Mouse (Mus musculus) A20 (cell line): ENCODE measurements around the gene Tcaf2.

ENCODE experiments used
- DNase-seq: peaks from one replicate; pipeline ENCODE4 v3.0.0-alpha.2; 2011; ENCODE audit warnings: low read depth, low spot score

Tcaf2 gene

DNA sequence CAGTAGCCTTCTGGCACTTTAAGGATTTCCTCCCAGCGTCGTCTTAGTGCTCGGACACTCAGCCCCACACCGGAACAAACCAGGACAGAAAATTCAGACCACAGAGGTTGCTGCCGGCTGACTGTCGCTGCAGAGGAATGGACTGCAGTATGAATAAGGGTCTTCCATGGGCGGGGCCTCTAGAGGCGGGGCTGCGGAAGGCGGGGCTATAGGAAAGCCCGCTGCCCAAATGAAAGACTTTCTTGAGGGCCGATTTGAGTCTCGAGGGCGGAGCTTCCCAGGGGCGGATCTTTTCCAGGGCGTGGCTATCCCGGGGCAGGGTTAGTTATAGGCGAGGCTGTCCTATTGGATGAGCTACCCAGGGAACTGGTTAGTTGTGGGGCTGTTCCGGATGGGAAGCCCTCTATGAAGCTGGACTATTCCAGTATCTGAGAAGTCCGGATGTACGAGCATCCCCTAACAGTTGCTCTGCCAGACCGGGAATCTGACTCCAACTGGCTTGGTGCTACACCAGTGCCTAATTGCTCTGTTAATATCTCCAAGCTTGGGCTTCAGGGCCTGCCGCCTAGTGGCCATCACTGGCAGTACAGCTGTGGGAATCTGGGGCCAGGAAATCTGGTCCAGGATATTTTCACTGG lies at the start of gene Tcaf2:
TSS of gene Tcaf2 (minus strand) at position 343 of the 638 bp plus-strand sequence.
- DNase-seq: peak; percentile 11

DNA sequence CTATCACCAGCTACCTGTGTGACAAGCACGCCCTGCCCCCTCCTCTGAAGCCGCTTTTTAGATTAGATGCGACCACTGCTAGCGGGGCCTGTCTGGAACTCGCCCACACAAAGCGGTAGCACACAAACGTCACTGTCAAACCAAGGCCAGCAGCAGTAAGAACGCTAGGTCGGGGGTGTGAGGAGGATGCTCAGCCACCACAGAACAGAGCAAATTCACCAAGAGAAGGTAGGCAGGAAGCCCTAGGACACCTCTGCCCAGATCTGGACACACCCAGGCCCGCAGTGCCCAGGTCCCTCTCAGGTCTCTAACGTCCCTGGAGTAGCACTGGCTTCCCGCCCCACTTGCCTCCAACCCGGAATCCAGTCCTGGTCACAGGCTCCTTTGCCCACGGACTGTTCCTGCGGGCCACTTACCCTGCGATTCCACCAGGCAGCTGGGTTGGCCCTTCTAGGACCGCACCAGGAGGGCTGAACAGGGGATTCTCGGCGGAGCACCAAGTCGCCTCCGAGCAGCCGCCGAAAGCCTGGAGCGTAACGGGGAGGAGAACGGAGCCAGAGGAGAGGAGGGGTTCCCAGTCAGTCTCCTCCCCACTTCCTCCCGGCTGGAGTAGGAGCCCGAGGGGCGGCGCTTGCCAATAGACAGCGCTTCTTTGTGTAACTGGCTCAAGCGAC lies 47.6 kb upstream of the Tcaf2 start:
- no peak for DNase-seq

DNA sequence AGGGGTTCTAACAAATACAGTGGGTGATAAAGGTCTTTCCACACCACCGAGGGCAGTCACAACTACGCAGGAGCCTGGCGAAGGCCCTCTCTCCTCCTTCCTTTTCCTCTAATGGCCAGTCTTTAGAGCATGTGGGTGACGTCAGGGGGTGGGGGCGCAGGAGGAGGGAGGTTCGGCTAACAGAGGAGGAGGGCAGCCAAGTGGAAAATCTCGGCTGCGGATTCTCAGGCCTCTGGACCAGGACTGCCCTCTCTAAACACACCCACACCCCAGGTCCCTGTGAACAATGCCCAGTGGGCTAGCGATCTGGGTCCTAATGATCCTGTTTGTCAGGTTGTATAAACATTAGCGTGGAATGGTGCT lies 47.1 kb upstream of the Tcaf2 start:
- DNase-seq: no peak

- no peak for DNase-seq
Measured at GRCm38 (mm10) chr6:42689761-42690160, 44.7 kb upstream of the Tcaf2 start.

- DNase-seq: no peak
Measured at GRCm38 (mm10) chr6:42687907-42688306, 42.9 kb upstream of the Tcaf2 start.

DNA sequence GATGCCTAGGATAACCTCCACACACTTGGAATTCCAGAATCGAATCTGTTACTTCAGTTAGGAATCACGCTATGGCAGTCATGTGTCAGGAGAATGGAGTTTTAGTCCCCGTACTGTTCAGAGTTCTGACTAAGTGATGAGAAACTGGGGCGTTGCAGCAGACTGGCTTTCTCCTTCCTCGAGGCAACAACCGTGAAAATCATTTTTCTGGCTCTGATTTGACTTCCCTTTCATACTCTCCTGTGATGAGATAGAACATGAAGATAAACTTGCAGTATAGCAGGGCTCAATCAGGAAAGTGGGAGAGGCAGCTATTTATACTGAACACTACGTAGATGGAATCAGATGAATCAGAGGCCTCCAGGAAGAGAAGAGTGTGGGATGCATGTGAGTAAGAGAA lies 35.0 kb upstream of the Tcaf2 start:
- DNase-seq: no peak

DNA sequence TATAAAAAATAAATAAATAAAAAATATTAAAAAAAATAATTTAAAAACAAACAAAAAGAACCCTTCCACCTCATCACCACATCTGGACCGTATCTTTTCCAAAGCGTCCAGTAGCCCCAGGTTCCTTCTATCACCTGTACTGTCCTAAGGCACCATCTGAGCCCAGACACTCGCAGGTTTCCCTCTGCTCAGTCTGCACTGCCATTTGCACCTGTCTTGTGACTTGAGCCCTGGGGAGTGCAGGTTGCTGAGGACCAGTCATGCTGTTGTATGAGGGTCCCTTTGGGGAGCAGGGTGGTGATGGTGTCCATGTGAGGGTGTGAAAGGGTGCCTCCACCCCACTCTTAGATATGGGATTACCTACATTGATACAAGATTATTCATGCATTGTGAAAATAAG lies 31.0 kb upstream of the Tcaf2 start:
- no peak for DNase-seq

DNA sequence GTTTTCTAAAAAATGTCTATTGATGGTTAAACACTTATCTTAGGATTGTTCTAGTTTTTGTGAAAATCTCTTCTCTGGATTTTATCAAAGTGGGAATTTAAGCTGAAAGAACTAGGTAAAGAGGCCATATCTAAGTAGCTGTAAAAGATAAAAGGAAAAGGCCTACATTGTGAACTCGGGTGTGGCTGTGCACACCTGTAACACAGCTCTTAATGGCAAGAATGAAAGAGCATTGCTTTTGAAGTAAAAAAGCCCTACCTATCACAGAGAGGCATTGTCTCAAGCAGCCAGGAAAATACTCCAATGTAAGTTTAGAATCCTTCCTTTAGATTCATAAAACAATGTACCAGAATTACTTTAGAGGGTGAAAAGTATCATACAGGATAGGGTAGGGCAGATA lies 26.7 kb upstream of the Tcaf2 start:
- DNase-seq: no peak

DNA sequence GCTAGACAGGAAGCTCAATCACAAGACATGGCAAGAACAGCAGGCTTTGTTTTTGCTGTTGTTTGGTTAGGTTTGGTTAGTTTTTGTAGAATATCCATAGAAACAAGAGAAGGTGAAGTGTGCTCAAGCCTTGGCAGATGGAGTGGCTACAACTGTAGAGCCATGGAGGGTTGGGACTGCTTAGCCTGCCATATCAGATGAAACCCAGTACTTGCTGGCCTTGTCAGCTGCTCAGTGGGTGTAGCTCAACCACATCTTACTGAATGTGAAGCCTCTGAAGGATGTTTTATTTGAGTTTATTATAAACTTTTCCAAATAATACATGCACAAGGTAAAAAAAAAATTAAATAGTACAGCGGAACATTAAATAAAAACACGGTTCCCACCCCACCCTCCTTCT lies 22.7 kb upstream of the Tcaf2 start:
- DNase-seq: no peak

GRCm38 (mm10) chr6:42661739-42662138 lies 16.7 kb upstream of the Tcaf2 start:
- DNase-seq: no peak

DNA sequence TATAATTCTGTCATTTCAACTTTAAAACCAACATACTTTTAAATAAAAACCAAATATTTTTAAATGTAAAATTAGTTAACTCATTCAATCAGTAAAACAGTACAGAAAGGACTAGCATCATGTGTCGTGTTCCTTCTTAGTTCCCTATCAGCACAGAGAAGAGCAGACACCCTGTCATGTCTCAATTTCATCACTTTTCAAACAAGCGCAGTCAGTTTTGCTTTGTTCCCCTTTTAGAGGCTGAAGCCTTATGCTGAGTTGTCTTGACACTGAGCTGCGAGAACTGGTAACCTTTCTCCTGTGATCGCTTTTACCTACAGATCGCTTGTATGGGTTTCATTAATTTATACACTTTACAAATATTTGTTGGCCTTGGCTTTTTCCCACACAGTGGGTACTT lies 10.7 kb downstream of the Tcaf2 start:
- DNase-seq: no peak

DNA sequence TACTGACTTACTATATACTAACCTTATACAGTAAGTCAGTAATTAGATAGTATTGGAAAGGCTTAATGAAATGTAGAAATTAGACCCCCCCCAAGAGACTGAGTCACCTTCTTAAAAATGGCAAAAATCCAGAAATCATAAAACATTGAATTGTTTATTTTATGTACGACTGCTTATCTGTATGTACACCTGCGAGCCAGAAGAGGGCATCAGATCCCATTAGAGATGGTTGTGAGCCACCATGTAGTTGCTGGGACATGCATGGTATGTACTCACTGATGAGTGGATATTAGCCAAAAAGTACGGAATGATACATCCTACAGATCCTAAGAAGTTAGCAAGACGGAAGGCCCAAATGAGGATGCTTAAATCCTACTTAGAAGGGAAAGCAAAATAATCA lies 13.7 kb downstream of the Tcaf2 start:
- no peak for DNase-seq

DNA sequence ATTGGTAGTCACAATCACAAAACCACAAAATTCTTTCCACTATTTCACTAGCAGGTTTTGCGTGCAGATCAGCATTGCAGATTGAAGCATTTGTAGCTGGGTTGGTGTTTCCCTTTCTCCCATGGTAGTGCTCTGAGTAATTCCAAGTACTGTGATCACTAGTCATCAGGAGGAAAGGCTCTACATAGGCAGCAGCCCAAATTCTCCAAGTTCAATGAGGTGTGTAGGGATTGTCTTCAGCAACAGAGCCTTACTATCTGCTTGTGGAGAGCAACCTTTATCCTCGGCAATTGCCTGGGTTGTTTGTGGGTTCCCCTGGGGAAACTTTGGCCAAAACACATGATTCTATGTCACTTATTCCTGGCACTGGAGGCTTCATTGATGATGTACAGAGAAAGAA lies 28.1 kb downstream of the Tcaf2 start:
- DNase-seq: no peak

DNA sequence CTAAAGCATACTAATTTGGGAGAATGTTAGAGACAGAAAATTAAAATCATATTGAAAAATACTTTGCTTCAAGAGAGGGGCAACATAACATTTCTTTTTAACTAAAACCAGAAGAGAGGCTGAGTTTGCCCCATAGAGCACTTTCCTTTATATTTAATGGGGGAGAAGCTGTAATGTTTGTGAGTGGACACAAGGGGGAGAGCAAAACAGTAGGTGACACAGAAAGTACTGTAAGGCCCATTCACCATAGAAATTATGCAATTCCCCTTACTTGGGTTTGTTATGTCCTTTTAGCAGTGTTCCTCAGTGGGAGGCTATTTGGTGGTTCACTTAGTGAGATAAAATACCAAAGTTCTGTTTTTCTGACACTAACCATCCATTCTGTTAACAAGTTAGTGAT lies 32.8 kb downstream of the Tcaf2 start:
- peak; percentile 22 for DNase-seq

GRCm38 (mm10) chr6:42610954-42611522 lies 34.0 kb downstream of the Tcaf2 start:
- no peak for DNase-seq

GRCm38 (mm10) chr6:42597592-42597991 lies 47.5 kb downstream of the Tcaf2 start, which contains the start of gene Tcaf3:
Gene Tcaf3, minus strand, starts transcription at chr6:42597692.
- DNase-seq: no peak

- no peak for DNase-seq
Measured at GRCm38 (mm10) chr6:42593138-42593882, 51.7 kb downstream of the Tcaf2 start.

- DNase-seq: no peak
Measured at GRCm38 (mm10) chr6:42586569-42586968, 58.5 kb downstream of the Tcaf2 start.

DNA sequence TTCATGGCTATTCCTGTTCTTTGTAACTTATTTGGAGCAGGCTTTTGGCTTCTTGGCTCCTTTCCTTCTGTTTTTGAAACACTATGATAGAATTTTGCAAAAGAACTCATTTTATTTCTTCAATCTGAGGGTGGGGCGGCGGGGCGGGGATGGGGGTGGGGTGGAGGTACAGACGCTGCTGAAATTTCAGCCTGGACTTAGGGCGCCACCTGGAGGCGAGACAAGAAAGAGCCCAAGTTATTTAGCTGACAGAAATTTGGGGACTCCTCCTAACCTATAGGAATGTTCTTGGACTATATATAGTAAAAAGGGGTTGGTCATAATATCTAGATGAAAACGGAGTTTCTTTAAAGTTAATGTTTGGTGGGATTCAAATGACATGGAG lies 61.6 kb downstream of the Tcaf2 start:
- peak; percentile 53 for DNase-seq

GRCm38 (mm10) chr6:42582741-42583487 lies 62.1 kb downstream of the Tcaf2 start:
- DNase-seq: no peak

- DNase-seq: no peak
Measured at GRCm38 (mm10) chr6:42578678-42579077, 66.4 kb downstream of the Tcaf2 start.

- no peak for DNase-seq
Measured at GRCm38 (mm10) chr6:42577433-42577832, 67.6 kb downstream of the Tcaf2 start.
